Mouse (Mus musculus) cortical plate, adult 2 months (tissue): Measurements from ENCODE around the gene Myt1l.

Source experiments
- CTCF ChIP-seq: fragments of 200-500 bp; IDR thresholded peaks from 2 replicates; pipeline ENCODE4 v1.5.1; 2011; ENCODE audit warnings: mild to moderate bottlenecking, control low read depth, low read length; ENCODE audit not compliant: insufficient read depth; ENCODE audit errors: extremely low read depth
- POLR2A ChIP-seq: fragments of 200-500 bp; IDR thresholded peaks from 2 replicates; pipeline ENCODE4 v1.6.1; 2011; ENCODE audit warnings: mild to moderate bottlenecking, low read length, control low read depth; ENCODE audit not compliant: insufficient read depth; ENCODE audit errors: extremely low read depth

DNA sequence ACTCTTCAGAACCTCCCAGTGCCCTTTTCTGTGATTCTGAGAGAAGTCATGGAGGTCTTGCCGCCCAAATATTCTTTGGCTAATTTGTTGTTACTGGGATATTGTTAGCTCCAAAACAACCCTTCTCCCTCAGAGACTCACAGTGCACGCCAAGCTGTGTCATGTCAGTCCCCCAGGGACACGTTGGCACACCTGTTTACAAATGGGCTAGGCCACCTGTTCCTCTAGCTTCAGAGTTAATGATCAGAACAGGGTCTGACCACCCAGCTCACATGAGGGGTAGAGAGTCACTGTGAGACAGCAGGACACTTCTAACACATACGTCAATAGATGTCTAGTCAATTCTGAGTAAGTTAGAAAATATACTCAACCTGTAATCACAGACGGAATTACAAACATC is 12.6 kb downstream of the Myt1l start:
- no peak for TF ChIP-seq POLR2A
- no peak for TF ChIP-seq CTCF
